30 mouse cellular contexts compared by ENCODE assay signal in the genomic region with DNA sequence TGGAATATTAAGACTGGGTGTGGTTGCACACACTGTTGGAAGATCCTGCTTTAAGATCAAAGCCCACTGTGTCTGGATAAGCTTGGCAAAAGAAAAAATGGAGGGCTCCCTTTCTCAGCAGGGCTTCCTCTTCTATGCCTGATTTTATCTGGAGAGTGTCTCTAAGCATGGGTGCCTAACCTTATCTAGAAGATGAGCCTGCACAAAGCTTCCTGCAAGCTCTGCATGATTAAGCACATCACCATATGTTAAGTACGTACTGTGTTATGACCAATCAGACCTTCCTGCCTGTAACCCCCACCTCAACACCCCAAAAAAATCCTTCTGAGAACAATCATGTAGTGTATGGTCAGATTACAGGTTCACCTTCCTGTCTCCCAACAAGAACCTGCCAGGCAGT. TPM values are rescaled to one million over a fixed set of nuclear protein-coding genes. Genes with fewer than 3 reads are reported as not detected.
"Had no signal": no experiment of that assay in that cellular context is flagged by ENCODE, and none has a peak within 500 bp of the region (broad histone marks: within the 10 kb centered on the region; RNA-seq: fewer than 3 reads in every experiment).

No protein-coding gene starts in this region.

- H3K9me3 ChIP-seq: embryonic facial prominence, embryonic 10.5 days; embryonic facial prominence, embryonic 12.5 days; embryonic facial prominence, embryonic 13.5 days; embryonic facial prominence, embryonic 15.5 days; forebrain, embryonic 10.5 days; forebrain, embryonic 12.5 days; forebrain, embryonic 13.5 days; forebrain, embryonic 15.5 days; heart, embryonic 10.5 days had no signal

- H3K9ac ChIP-seq: embryonic facial prominence, embryonic 12.5 days; embryonic facial prominence, embryonic 13.5 days; embryonic facial prominence, embryonic 15.5 days; forebrain, embryonic 12.5 days; forebrain, embryonic 13.5 days; forebrain, embryonic 15.5 days; forebrain, postnatal 0 days had no signal

- DNase-seq: cerebellum, adult 9-11 months; cerebellum, postnatal 10 days; cerebellum, postnatal 14 days; cerebellum, postnatal 25 days; cerebellum, postnatal 36 days; embryo, embryonic 11 days; forebrain, postnatal 0 days; gastrocnemius, adult 2 months; gastrocnemius, postnatal 10 days; gastrocnemius, postnatal 14 days; gastrocnemius, postnatal 25 days; gastrocnemius, postnatal 36 days; heart, adult 18-20 months; heart, adult 2 months had no signal

- H3K36me3 ChIP-seq: embryonic facial prominence, embryonic 10.5 days; embryonic facial prominence, embryonic 12.5 days; embryonic facial prominence, embryonic 13.5 days; embryonic facial prominence, embryonic 15.5 days; forebrain, embryonic 10.5 days; forebrain, embryonic 12.5 days; forebrain, embryonic 15.5 days; heart, embryonic 10.5 days had no signal

- H3K4me1 ChIP-seq: embryonic facial prominence, embryonic 10.5 days; embryonic facial prominence, embryonic 12.5 days; embryonic facial prominence, embryonic 13.5 days; embryonic facial prominence, embryonic 15.5 days; forebrain, embryonic 10.5 days; forebrain, embryonic 12.5 days; forebrain, embryonic 13.5 days; forebrain, embryonic 15.5 days; heart, embryonic 10.5 days had no signal

- H3K27ac ChIP-seq: embryonic facial prominence, embryonic 10.5 days; embryonic facial prominence, embryonic 12.5 days; embryonic facial prominence, embryonic 13.5 days; embryonic facial prominence, embryonic 15.5 days; forebrain, embryonic 10.5 days; forebrain, embryonic 12.5 days; forebrain, embryonic 13.5 days; forebrain, embryonic 15.5 days; gastrocnemius, adult 2 months; heart, adult 2 months; heart, embryonic 10.5 days had no signal

- H3K27me3 ChIP-seq: embryonic facial prominence, embryonic 12.5 days; embryonic facial prominence, embryonic 13.5 days; embryonic facial prominence, embryonic 15.5 days; forebrain, embryonic 12.5 days; forebrain, embryonic 13.5 days; forebrain, embryonic 15.5 days had no signal

- H3K4me3 ChIP-seq: embryonic facial prominence, embryonic 10.5 days; embryonic facial prominence, embryonic 12.5 days; embryonic facial prominence, embryonic 13.5 days; embryonic facial prominence, embryonic 15.5 days; erythroblast, embryonic 14.5 days; forebrain, embryonic 10.5 days; forebrain, embryonic 12.5 days; forebrain, embryonic 13.5 days; forebrain, embryonic 15.5 days; gastrocnemius, adult 2 months; heart, adult 2 months; heart, embryonic 10.5 days had no signal

- ATAC-seq: forebrain, embryonic 13.5 days; forebrain, embryonic 14.5 days; forebrain, embryonic 15.5 days; forebrain, embryonic 16.5 days; forebrain, postnatal 0 days had no signal

RNA-seq across cellular contexts. Expression of a gene that starts 45.4 kb away (rescaled TPM):
- total RNA-seq: common myeloid progenitor, adult 5-6 weeks; forebrain, postnatal 0 days; gastrocnemius, adult 18-20 months; gastrocnemius, adult 2 months; gastrocnemius, adult 8-10 months; gastrocnemius, postnatal 25 days; heart, adult 18-20 months; heart, adult 2 months had no signal
- polyA plus RNA-seq: erythroblast, embryonic 14.5 days; forebrain, embryonic 14.5 days; forebrain, embryonic 15.5 days; forebrain, embryonic 16.5 days; frontal cortex, adult 2 months had no signal
